Mouse (Mus musculus) central nervous system, embryonic 14 days (tissue): Measurements from ENCODE around the gene Plekhh1. TPM values are rescaled to one million over a fixed set of nuclear protein-coding genes. Genes with fewer than 3 reads are reported as not detected.

Experiments
- polyA plus RNA-seq: library from polyadenylated mRNA; depleted of rRNA; stranded (reverse); fragments of >200 nt; gene quantifications from 2 replicates; pipeline ENCODE4 v1.2.3, GENCODE M21; 2012; rRNA removed

The Plekhh1 gene
- 6.0 and 6.2 TPM in 2 replicates for polyA plus RNA-seq

GRCm38 (mm10) chr12:79028911-79029861, at the start of gene Plekhh1:
Plekhh1 (plus strand) TSS chr12:79029163.

DNA sequence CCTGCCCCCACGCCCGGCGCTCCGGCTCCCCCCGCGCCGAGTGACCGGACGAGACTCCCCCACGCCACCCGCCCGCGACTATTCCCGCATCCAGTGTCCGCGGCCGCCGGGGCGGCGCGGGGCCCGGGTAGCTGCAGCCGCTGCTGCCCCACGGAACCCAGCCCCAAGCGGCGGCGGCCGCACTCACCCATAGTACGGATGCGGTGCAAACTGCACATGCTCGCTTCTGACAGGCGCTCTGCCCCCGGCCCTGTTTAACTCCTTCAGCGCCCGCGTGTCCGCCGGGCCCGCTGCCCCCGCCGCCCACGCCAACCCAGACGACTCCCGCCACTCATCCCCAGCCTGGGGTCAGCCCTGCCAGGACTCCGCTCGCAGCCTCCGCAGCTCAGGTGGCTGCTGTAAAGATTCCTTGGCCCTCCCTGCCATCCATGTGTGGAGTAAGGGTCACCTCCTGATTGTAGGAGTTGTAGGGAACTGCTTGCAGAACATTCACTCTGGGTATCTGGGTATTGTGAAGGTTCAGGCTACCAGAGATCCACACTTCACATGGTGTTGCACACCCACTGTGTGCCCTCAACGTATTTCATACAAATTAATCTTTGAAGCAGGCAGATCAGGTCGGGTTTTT, 21.7 kb upstream of the Plekhh1 start, which contains the start of gene Tmem229b:
Gene Tmem229b (minus strand): TSS at position 502 of the 628 bp plus-strand sequence.

DNA sequence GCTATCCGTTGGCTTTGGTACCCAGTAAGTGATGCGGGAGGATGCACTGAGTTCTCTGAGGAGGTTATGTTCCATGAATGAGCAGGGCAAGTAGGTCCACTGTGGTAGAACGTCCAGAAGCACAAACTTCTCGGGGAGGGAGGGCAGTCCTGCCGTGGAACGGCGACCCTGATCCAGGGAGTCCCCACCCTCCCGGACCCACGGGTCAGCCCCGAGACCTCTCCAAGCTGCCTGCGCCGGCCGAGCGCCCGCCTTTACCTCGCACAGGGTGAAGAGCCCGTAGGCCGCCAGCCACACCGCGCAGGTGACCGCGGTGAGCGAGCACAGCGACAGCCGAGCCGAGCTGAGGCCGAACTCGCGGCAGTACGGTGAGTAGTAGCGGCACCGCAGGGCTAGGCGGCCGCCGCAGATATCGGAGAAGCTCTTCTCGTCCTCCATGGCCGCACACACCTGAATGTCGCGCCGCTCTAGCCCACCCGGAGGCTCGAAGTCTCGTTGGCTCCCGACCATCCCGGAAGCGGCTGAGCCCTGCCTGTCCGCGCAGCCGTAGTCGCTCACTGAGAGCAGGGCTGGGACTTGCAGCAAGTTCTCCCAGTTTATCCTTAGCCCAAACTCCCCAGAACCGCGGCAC, 60.3 kb downstream of the Plekhh1 start, which contains the start of gene Pigh:
Gene Pigh (minus strand): TSS at position 470 of the 631 bp plus-strand sequence.

GRCm38 (mm10) chr12:79130299-79131177, 101.6 kb downstream of the Plekhh1 start, which contains the start of gene Arg2:
Arg2 (plus strand) TSS chr12:79130777.

Other genes starting within 250 kb of the Plekhh1 start
- gene Atp6v1d, start 167.5 kb upstream of the Plekhh1 start, polyA plus RNA-seq, result 68.9 and 75.9 TPM in 2 replicates
- gene Eif2s1, start 167.3 kb upstream of the Plekhh1 start, polyA plus RNA-seq, result 50.4 and 57.5 TPM in 2 replicates
- 0.41 and 0.85 TPM in 2 replicates for gene Plek2, start 122.2 kb upstream of the Plekhh1 start, polyA plus RNA-seq
- 52.8 and 55.1 TPM in 2 replicates for gene Tmem229b, start 21.5 kb upstream of the Plekhh1 start, polyA plus RNA-seq
- 16.5 and 16.9 TPM in 2 replicates for gene Pigh, start 60.5 kb downstream of the Plekhh1 start, polyA plus RNA-seq
- 13.0 and 13.8 TPM in 2 replicates for gene Arg2, start 101.6 kb downstream of the Plekhh1 start, polyA plus RNA-seq
- 83.1 and 85.6 TPM in 2 replicates for gene Vti1b, start 143.5 kb downstream of the Plekhh1 start, polyA plus RNA-seq
- 20.9 and 23.1 TPM in 2 replicates for gene Rdh11, start 163.1 kb downstream of the Plekhh1 start, polyA plus RNA-seq
- 0.95 and 1.6 TPM in 2 replicates for gene Rdh12, start 179.8 kb downstream of the Plekhh1 start, polyA plus RNA-seq